Comparison of ENCODE assay signal across 8 mouse cellular contexts in the genomic region with DNA sequence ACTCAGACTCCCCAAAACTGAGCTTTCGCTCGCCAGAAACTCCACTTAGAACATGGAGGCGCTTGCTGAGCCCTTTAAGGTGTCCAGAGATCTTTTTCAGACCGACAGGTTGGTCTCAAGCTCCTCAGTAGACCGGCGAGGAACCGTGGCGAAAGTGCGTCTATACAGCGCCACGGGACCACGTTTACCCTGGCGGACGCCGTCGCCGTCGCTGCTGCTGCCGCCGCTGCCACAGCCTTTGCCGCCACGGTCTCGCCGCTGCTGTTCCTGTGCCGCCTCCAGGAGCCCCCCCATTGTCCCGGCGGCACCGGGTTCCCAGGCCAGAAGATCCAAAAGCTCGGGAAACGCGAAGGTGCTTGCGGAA. TPM values are rescaled to one million over a fixed set of nuclear protein-coding genes. Genes with fewer than 3 reads are reported as not detected.
DNase-seq lines count a peak whose midpoint lies in the region; ATAC-seq and TF ChIP-seq lines count a peak whose summit lies in the region.

Gene Brpf1 (plus strand): TSS at position 152 of the 364 bp plus-strand sequence.

- TF ChIP-seq POLR2A in cortical plate, adult 2 months (IDR thresholded peaks at IDR 0.05; ENCODE audit: extremely low read depth, insufficient read depth, low read length): peak; percentile 55; the same call in 1 of the 2 replicates

- peak; percentile 85 for DNase-seq in lung, postnatal 0 days (ENCODE audit: low spot score)
- no peak for DNase-seq in lung, postnatal 36 days
- peak in 1 of 2 experiments; percentile 84 for DNase-seq in left cerebral cortex, postnatal 10 days (ENCODE audit: extremely low spot score in 1 of 2, low spot score in 2 of 2)
- no peak for DNase-seq in midbrain, postnatal 0 days (ENCODE audit: low spot score)
- DNase-seq in urinary bladder, postnatal 25 days (ENCODE audit: low spot score): no peak
- no peak for DNase-seq in kidney, postnatal 36 days

- WGBS in lung, postnatal 0 days: 2% methylated on average over 32 of the region's 32 CpGs
- WGBS in heart, embryonic 14.5 days: under 1% methylated on average over 32 of the region's 32 CpGs
- under 1% methylated on average over 32 of the region's 32 CpGs for WGBS in midbrain, postnatal 0 days

- H3K4me3 ChIP-seq in lung, postnatal 0 days (ENCODE audit: low read depth, low read length): peak within 1 kb of the TSS; percentile 95
- peak within 1 kb of the TSS; percentile 84 for H3K4me3 ChIP-seq in cortical plate, adult 2 months (ENCODE audit: insufficient read depth, low read length)
- H3K4me3 ChIP-seq in heart, embryonic 14.5 days (ENCODE audit: control insufficient read depth in 1 of 2, insufficient read depth in 1 of 2, low read depth in 1 of 2, low read length in 2 of 2): peak within 1 kb of the TSS; percentile 89 to 93
- H3K4me3 ChIP-seq in midbrain, postnatal 0 days (ENCODE audit: low read depth, low read length): peak within 1 kb of the TSS; percentile 95

- H3K4me1 ChIP-seq in lung, postnatal 0 days (ENCODE audit: insufficient read depth, low read depth, low read length): no peaks in the 10 kb centered on the region; the same call in 1 of the 2 replicates
- peaks cover 5% of the 10 kb centered on the region; the same call in 1 of the 2 replicates for H3K4me1 ChIP-seq in cortical plate, adult 2 months (ENCODE audit: control insufficient read depth, insufficient read depth, low read length)
- H3K4me1 ChIP-seq in heart, embryonic 14.5 days (ENCODE audit: control insufficient read depth in 2 of 2, insufficient read depth in 2 of 2, low read length in 2 of 2): peaks cover 4 to 22% of the 10 kb centered on the region in 2 experiments
- H3K4me1 ChIP-seq in midbrain, postnatal 0 days (ENCODE audit: insufficient read depth, low read length): peaks cover 5% of the 10 kb centered on the region; the same call in 1 of the 2 replicates

- intact Hi-C loops in left cerebral cortex, postnatal 10 days (cut with DNase I): loop anchor here (10.0 kb wide), 1 partner anchor 902 kb away; no protein-coding TSS in a partner anchor

- 0 out of 2 replicates have a peak, but pooled peaks have one; percentile 2 for TF ChIP-seq EP300 in lung, postnatal 0 days (IDR thresholded peaks at IDR 0.05)

- H3K27ac ChIP-seq in lung, postnatal 0 days (ENCODE audit: low read length): peak within 1 kb of the TSS; percentile 100
- H3K27ac ChIP-seq in cortical plate, adult 2 months (ENCODE audit: insufficient read depth, low read length): peak within 1 kb of the TSS; percentile 99
- peak within 1 kb of the TSS; percentile 99 for H3K27ac ChIP-seq in heart, embryonic 14.5 days (replicated peaks in 1 of 2; ENCODE audit: control insufficient read depth in 1 of 2, insufficient read depth in 1 of 2, low read depth in 2 of 2, low read length in 2 of 2)
- peak within 1 kb of the TSS; percentile 97 for H3K27ac ChIP-seq in midbrain, postnatal 0 days (ENCODE audit: low read depth, low read length)

- ATAC-seq in lung, postnatal 0 days: peak; percentile 45
- ATAC-seq in heart, embryonic 14.5 days (ENCODE audit: insufficient number of reproducible peaks, insufficient read depth, low FRiP score, low read depth): no peak
- ATAC-seq in midbrain, postnatal 0 days (ENCODE audit: low FRiP score): peak; percentile 74

- peak; percentile 35; the same call in 1 of the 2 replicates for TF ChIP-seq CTCF in lung, postnatal 0 days (IDR thresholded peaks at IDR 0.05)
- TF ChIP-seq CTCF in cortical plate, adult 2 months (IDR thresholded peaks at IDR 0.05; ENCODE audit: extremely low read depth, insufficient read depth, low read length): no peak
- peak; percentile 4; the same call in 1 of the 2 replicates for TF ChIP-seq CTCF in midbrain, postnatal 0 days (IDR thresholded peaks at IDR 0.05)

- no peaks in the 10 kb centered on the region for H3K27me3 ChIP-seq in lung, postnatal 0 days (replicated peaks; ENCODE audit: insufficient read depth, low read length)
- no peaks in the 10 kb centered on the region for H3K27me3 ChIP-seq in heart, embryonic 14.5 days (ENCODE audit: control insufficient read depth, insufficient read depth, low read length)
- no peaks in the 10 kb centered on the region for H3K27me3 ChIP-seq in midbrain, postnatal 0 days (ENCODE audit: insufficient read depth, low read length)

- peaks cover 12% of the 10 kb centered on the region; the same call in 1 of the 2 replicates for H3K36me3 ChIP-seq in lung, postnatal 0 days (ENCODE audit: insufficient read depth, low read length)
- peaks cover 21% of the 10 kb centered on the region for H3K36me3 ChIP-seq in heart, embryonic 14.5 days (ENCODE audit: control insufficient read depth, insufficient read depth, low read length)
- H3K36me3 ChIP-seq in midbrain, postnatal 0 days (ENCODE audit: insufficient read depth, low read length): peaks cover 8% of the 10 kb centered on the region

- peak within 1 kb of the TSS; percentile 84 for H3K4me2 ChIP-seq in lung, postnatal 0 days (replicated peaks; ENCODE audit: low read depth, low read length)
- H3K4me2 ChIP-seq in heart, embryonic 14.5 days (ENCODE audit: low read length): peak within 1 kb of the TSS; percentile 84
- peak within 1 kb of the TSS; percentile 96 for H3K4me2 ChIP-seq in midbrain, postnatal 0 days (ENCODE audit: low read depth, low read length, poor library complexity, severe bottlenecking)

- H3K9ac ChIP-seq in lung, postnatal 0 days (replicated peaks; ENCODE audit: low read depth): peak within 1 kb of the TSS; percentile 95
- H3K9ac ChIP-seq in heart, embryonic 14.5 days (ENCODE audit: low read length): peak within 1 kb of the TSS; percentile 94
- peak within 1 kb of the TSS; percentile 91 for H3K9ac ChIP-seq in midbrain, postnatal 0 days (replicated peaks; ENCODE audit: low read length, poor library complexity, severe bottlenecking)

- no peaks in the 10 kb centered on the region for H3K9me3 ChIP-seq in lung, postnatal 0 days (ENCODE audit: low read length)
- H3K9me3 ChIP-seq in heart, embryonic 14.5 days (ENCODE audit: control insufficient read depth, low read length): no peaks in the 10 kb centered on the region
- H3K9me3 ChIP-seq in midbrain, postnatal 0 days (ENCODE audit: low read length): no peaks in the 10 kb centered on the region

RNA-seq across cellular contexts. Expression of gene Brpf1, which starts in this region (rescaled TPM):
- polyA plus RNA-seq in lung, postnatal 0 days (2015; fragmentation: Nextera tagmentation; extraction: Ambion mirVana): 8.2 and 9.2 TPM in 2 replicates
- polyA plus RNA-seq in cortical plate, adult 2 months (2012; rRNA removed): 24.2 and 26.6 TPM in 2 replicates
- polyA plus RNA-seq in heart, embryonic 14.5 days (2014; fragmentation: Nextera tagmentation; extraction: Ambion mirVana): 11.7 and 11.8 TPM in 2 replicates
- total RNA-seq in left cerebral cortex, postnatal 10 days (2021): 10 to 100 TPM; 24.7 TPM
- 22.1 and 28.1 TPM in 2 replicates for total RNA-seq in midbrain, postnatal 0 days (2014; rRNA removed)
- polyA plus RNA-seq in midbrain, postnatal 0 days (2015; fragmentation: Nextera tagmentation; extraction: Ambion mirVana): 9.0 and 10.0 TPM in 2 replicates
